Comparison of ENCODE assay signal across 12 mouse cellular contexts in the genomic region with DNA sequence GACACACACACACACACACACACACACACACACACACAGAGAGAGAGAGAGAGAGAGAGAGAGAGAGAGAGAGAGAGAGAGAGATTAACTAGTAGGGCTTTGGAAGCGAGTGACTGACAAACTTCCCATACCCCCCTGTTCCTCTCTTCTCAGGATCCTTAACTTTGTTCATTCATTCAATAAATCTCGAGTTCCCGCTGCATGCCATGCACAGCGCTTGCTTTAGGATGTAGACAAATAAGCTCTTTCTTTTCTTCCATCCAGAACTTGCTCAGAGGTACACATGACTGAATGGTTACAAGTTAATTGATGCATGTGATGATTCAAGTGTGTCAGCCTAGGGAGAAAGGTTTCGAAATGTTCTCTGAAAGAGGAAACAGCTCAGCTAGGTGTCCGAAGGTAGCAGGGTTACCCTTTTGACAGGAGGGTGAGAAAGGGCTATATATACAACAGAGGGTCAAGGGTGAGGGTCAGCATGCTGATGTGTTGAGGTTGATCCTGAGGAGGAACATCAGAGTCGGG.
"Had no signal": no experiment of that assay in that cellular context is flagged by ENCODE, and none has a peak within 500 bp of the region (broad histone marks: within the 10 kb centered on the region; RNA-seq: fewer than 3 reads in every experiment).

No protein-coding gene starts in this region.

- H3K27me3 ChIP-seq: kidney, embryonic 15.5 days; limb, embryonic 13.5 days; liver, embryonic 15.5 days; midbrain, embryonic 12.5 days; neural tube, embryonic 13.5 days had no signal

- H3K36me3 ChIP-seq: kidney, embryonic 15.5 days; liver, embryonic 15.5 days had no signal

- DNase-seq: kidney, adult 2 months; kidney, postnatal 14 days; left cerebral cortex, postnatal 4 days; lung, embryonic 14.5 days; lung, postnatal 10 days; lung, postnatal 4 days; right cerebral cortex, postnatal 4 days had no signal
